Mouse (Mus musculus) myocyte (in vitro differentiated cells): Measurements from ENCODE around the gene Batf3. TPM values are rescaled to one million over a fixed set of nuclear protein-coding genes. Genes with fewer than 3 reads are reported as not detected.

Experiments
- H3K27me3 ChIP-seq: one replicate; pipeline ENCODE4 v1.6.1; 2011; ENCODE audit not compliant: control insufficient read depth, insufficient read depth, insufficient read length
- H3K36me3 ChIP-seq: one replicate; pipeline ENCODE4 v1.6.1; 2011; ENCODE audit not compliant: control insufficient read depth, insufficient read depth
- H3K4me2 ChIP-seq: one replicate; pipeline ENCODE4 v1.6.1; 2011; ENCODE audit warnings: low read depth, control low read depth
- H3K4me3 ChIP-seq: one replicate; pipeline ENCODE4 v1.5.1; 2011; ENCODE audit warnings: mild to moderate bottlenecking, control low read depth, moderate library complexity
- H3K79me2 ChIP-seq: one replicate; pipeline ENCODE4 v1.6.1; 2011; ENCODE audit not compliant: control insufficient read depth, insufficient read depth
- H3ac ChIP-seq: one replicate; pipeline ENCODE4 v1.6.1; 2011; ENCODE audit not compliant: control insufficient read depth, insufficient read length
- CEBPB ChIP-seq: IDR thresholded peaks from 2 replicates; pipeline ENCODE4 v1.6.1; 2011; ENCODE audit warnings: mild to moderate bottlenecking, moderate library complexity; ENCODE audit not compliant: poor library complexity, insufficient read depth, severe bottlenecking
- E2F4 ChIP-seq: IDR thresholded peaks from one replicate; pipeline ENCODE4 v1.6.1; 2011; ENCODE audit warnings: mild to moderate bottlenecking, control low read depth, moderate library complexity; ENCODE audit not compliant: insufficient read depth
- MAX ChIP-seq: IDR thresholded peaks from one replicate; pipeline ENCODE4 v1.6.1; 2011; ENCODE audit warnings: low read depth, mild to moderate bottlenecking, control low read depth
- MYOD1 ChIP-seq, 3 experiments: IDR thresholded peaks; one replicate each; pipeline ENCODE4 v1.6.1; 2011; ENCODE audit warnings: control low read depth in 2 of 3, low read depth in 2 of 3, mild to moderate bottlenecking in 2 of 3, moderate library complexity in 1 of 3; ENCODE audit not compliant: insufficient read length in 2 of 3, control insufficient read depth in 1 of 3
- MYOG ChIP-seq, 3 experiments: IDR thresholded peaks; one replicate each; pipeline ENCODE4 v1.6.1; 2011; ENCODE audit warnings: control low read depth in 2 of 3, low read depth in 2 of 3, mild to moderate bottlenecking in 2 of 3; ENCODE audit not compliant: insufficient read length in 2 of 3, control insufficient read depth in 1 of 3, insufficient read depth in 1 of 3
- POLR2A ChIP-seq: IDR thresholded peaks from one replicate; pipeline ENCODE4 v1.6.1; 2011; ENCODE audit warnings: low read depth, mild to moderate bottlenecking, control low read depth, moderate library complexity; ENCODE audit not compliant: insufficient read length
- POLR2AphosphoS2 ChIP-seq: IDR thresholded peaks from one replicate; pipeline ENCODE4 v1.6.1; 2011; ENCODE audit warnings: low read depth, control low read depth; ENCODE audit not compliant: insufficient read length
- REST ChIP-seq: IDR thresholded peaks from one replicate; pipeline ENCODE4 v1.6.1; 2011; ENCODE audit warnings: mild to moderate bottlenecking, control low read depth, moderate library complexity; ENCODE audit not compliant: insufficient read depth, insufficient read length
- SRF ChIP-seq: IDR thresholded peaks from one replicate; pipeline ENCODE4 v1.6.1; 2011; ENCODE audit warnings: low read depth; ENCODE audit not compliant: control insufficient read depth, insufficient read length
- TCF12 ChIP-seq: IDR thresholded peaks from one replicate; pipeline ENCODE4 v1.6.1; 2011; ENCODE audit warnings: mild to moderate bottlenecking, control low read depth; ENCODE audit not compliant: poor library complexity, insufficient read depth, severe bottlenecking
- TCF3 ChIP-seq: IDR thresholded peaks from one replicate; pipeline ENCODE4 v1.6.1; 2011; ENCODE audit warnings: low read depth, control low read depth; ENCODE audit not compliant: insufficient read length
- USF1 ChIP-seq: IDR thresholded peaks from one replicate; pipeline ENCODE4 v1.6.1; 2011; ENCODE audit warnings: low read depth, mild to moderate bottlenecking, control low read depth, moderate library complexity
- polyA plus RNA-seq: library from polyadenylated mRNA; unstranded; fragments of >200 nt; fragmentation: generic; extraction: Trizol; gene quantifications from one replicate; pipeline ENCODE4 v1.2.1, GENCODE M21; 2012; ENCODE audit warnings: missing spikeins

The Batf3 gene
- polyA plus RNA-seq, 1 experiment = 0.07 TPM

GRCm38 (mm10) chr1:191092050-191092449 is 5.6 kb upstream of the Batf3 start:
- TF ChIP-seq USF1 (no peak), POLR2AphosphoS2 (no peak), POLR2A (no peak), MYOG (IDR thresholded peaks at IDR 0.05; ENCODE audit: control insufficient read depth in 1 of 3, insufficient read depth in 1 of 3, insufficient read length in 2 of 3, low read depth in 2 of 3) (no peak), MYOD1 (IDR thresholded peaks at IDR 0.05; ENCODE audit: control insufficient read depth in 1 of 3, insufficient read length in 2 of 3, low read depth in 2 of 3) (no peak), TCF12 (no peak)
- Histone ChIP-seq H3K4me3 (no peak overlapping the region), H3K36me3 (no peaks in the 10 kb centered on the region)

GRCm38 (mm10) chr1:191093578-191093977 is 4.1 kb upstream of the Batf3 start:
- H3K79me2 ChIP-seq = no peaks in the 10 kb centered on the region
- no peak overlapping the region for H3K4me3 ChIP-seq
- TF ChIP-seq TCF12 (no peak), E2F4 (no peak), MAX (no peak), TCF3 (no peak), SRF (no peak), REST (no peak), USF1 (no peak), POLR2AphosphoS2 (no peak)
- H3K27me3 ChIP-seq = peaks cover 7% of the 10 kb centered on the region
- no peak overlapping the region for H3ac ChIP-seq
- no peaks in the 10 kb centered on the region for H3K36me3 ChIP-seq
- no peak overlapping the region for H3K4me2 ChIP-seq

More at GRCm38 (mm10) chr1:191092050-191092449, 5.6 kb upstream of the Batf3 start:
- Histone ChIP-seq H3K4me2 (no peak overlapping the region), H3K79me2 (no peaks in the 10 kb centered on the region), H3ac (no peak overlapping the region), H3K27me3 (no peaks in the 10 kb centered on the region)

GRCm38 (mm10) chr1:191095019-191095418 is 2.6 kb upstream of the Batf3 start:
- Histone ChIP-seq H3K79me2 (no peaks in the 10 kb centered on the region), H3K4me3 (no peak overlapping the region), H3ac (no peak overlapping the region), H3K4me2 (no peak overlapping the region), H3K27me3 (peaks cover 9% of the 10 kb centered on the region), H3K36me3 (no peaks in the 10 kb centered on the region)
- TF ChIP-seq MYOG (IDR thresholded peaks at IDR 0.05; ENCODE audit: control insufficient read depth in 1 of 3, insufficient read depth in 1 of 3, insufficient read length in 2 of 3, low read depth in 2 of 3) (no peak), POLR2AphosphoS2 (no peak)

GRCm38 (mm10) chr1:191096871-191097681 is 571 bp upstream of the Batf3 start:
- H3K27me3 ChIP-seq = peaks cover 9% of the 10 kb centered on the region
- no peak overlapping the region for H3K4me3 ChIP-seq
- no peak overlapping the region for H3ac ChIP-seq
- TF ChIP-seq POLR2A (no peak), TCF12 (no peak), CEBPB (no peak), MYOG (IDR thresholded peaks at IDR 0.05; ENCODE audit: control insufficient read depth in 1 of 3, insufficient read depth in 1 of 3, insufficient read length in 2 of 3, low read depth in 2 of 3) (no peak), MYOD1 (IDR thresholded peaks at IDR 0.05; ENCODE audit: control insufficient read depth in 1 of 3, insufficient read length in 2 of 3, low read depth in 2 of 3) (no peak), E2F4 (no peak), POLR2AphosphoS2 (no peak), MAX (no peak)
- no peaks in the 10 kb centered on the region for H3K79me2 ChIP-seq
- no peak overlapping the region for H3K4me2 ChIP-seq
- H3K36me3 ChIP-seq = no peaks in the 10 kb centered on the region

- Histone ChIP-seq H3ac (no peak overlapping the region), H3K4me2 (no peak overlapping the region), H3K4me3 (no peak overlapping the region), H3K36me3 (no peaks in the 10 kb centered on the region), H3K27me3 (peaks cover 9% of the 10 kb centered on the region), H3K79me2 (no peaks in the 10 kb centered on the region)
- TF ChIP-seq SRF (no peak), MAX (no peak), POLR2A (no peak), TCF3 (no peak), POLR2AphosphoS2 (no peak), MYOD1 (IDR thresholded peaks at IDR 0.05; ENCODE audit: control insufficient read depth in 1 of 3, insufficient read length in 2 of 3, low read depth in 2 of 3) (no peak), USF1 (no peak), MYOG (IDR thresholded peaks at IDR 0.05; ENCODE audit: control insufficient read depth in 1 of 3, insufficient read depth in 1 of 3, insufficient read length in 2 of 3, low read depth in 2 of 3) (no peak)
These were observed 1.5 kb downstream of the Batf3 start for GRCm38 (mm10) chr1:191099114-191099513.
